Mouse (Mus musculus) CH12F3 (cell line): ENCODE data around the gene Mtmr11.
"Not testable (repeated sequence)": the region's sequence is repeated elsewhere in the genome, so short reads cannot be mapped to it uniquely, and the experiment has no call there.

Source experiments
- in situ Hi-C: fragments of 300-500 bp; cut with MboI; formaldehyde crosslinking; loops from 2 replicates; pipeline ENCODE4 v1.14.3; 2020; ENCODE audit warnings: low sequenced_read_pairs

Gene Mtmr11

GRCm38 (mm10) chr3:96199731-96200130 lies 37.9 kb downstream of the Mtmr11 start:
- in situ Hi-C loops = no loop called here

GRCm38 (mm10) chr3:96207819-96208218 lies 46.0 kb downstream of the Mtmr11 start:
- in situ Hi-C loops = no loop called here

GRCm38 (mm10) chr3:96209242-96209641 lies 47.4 kb downstream of the Mtmr11 start:
- in situ Hi-C loops = no loop called here

- in situ Hi-C loops = no loop called here
Measured at GRCm38 (mm10) chr3:96219191-96219641, 57.4 kb downstream of the Mtmr11 start.

GRCm38 (mm10) chr3:96219661-96220130 lies 57.9 kb downstream of the Mtmr11 start, which contains the start of the genes Bola1 and Hist2h2ab:
TSS of gene Bola1 (minus strand) at chr3:96219709.
TSS of gene Hist2h2ab (plus strand) at chr3:96219865.
- in situ Hi-C loops = no loop called here

GRCm38 (mm10) chr3:96220131-96220764 lies 58.4 kb downstream of the Mtmr11 start:
- in situ Hi-C loops = not testable (repeated sequence)

- in situ Hi-C loops = no loop called here
Measured at GRCm38 (mm10) chr3:96220765-96221639, 59.2 kb downstream of the Mtmr11 start, which contains the start of the genes Hist2h2ac and Hist2h2be. TSS of gene Hist2h2ac (minus strand) at chr3:96220880. TSS of gene Hist2h2be (plus strand) at chr3:96221119.
